Mouse (Mus musculus) adrenal gland, postnatal 10 days (tissue): Measurements from ENCODE around the gene Rnf34. TPM values are rescaled to one million over a fixed set of nuclear protein-coding genes. Genes with fewer than 3 reads are reported as not detected.

ENCODE experiments used
- DNase-seq: peaks from one replicate; pipeline ENCODE4 v3.0.0; 2021; ENCODE audit warnings: mixed read lengths
- total RNA-seq, 2 experiments: library from RNA; stranded (reverse); gene quantifications; 2 replicates each; pipeline ENCODE4 v1.2.3; 2021

Rnf34 gene
- total RNA-seq, 2 experiments from 2014 or later = 20.0 to 20.2 TPM

- DNase-seq = no peak
Observed at GRCm38 (mm10) chr5:122872626-122873025, 22.8 kb downstream of the Rnf34 start.

- no peak for DNase-seq
Observed at GRCm38 (mm10) chr5:122873573-122873972, 23.7 kb downstream of the Rnf34 start.

- no peak for DNase-seq
Observed at GRCm38 (mm10) chr5:122874359-122874758, 24.5 kb downstream of the Rnf34 start.

- DNase-seq = no peak
Observed at GRCm38 (mm10) chr5:122876671-122877070, 26.8 kb downstream of the Rnf34 start.

- DNase-seq = no peak
Observed at GRCm38 (mm10) chr5:122880241-122880980, 30.6 kb downstream of the Rnf34 start.

- peak; percentile 81 for DNase-seq
Observed at GRCm38 (mm10) chr5:122881313-122881712, 31.5 kb downstream of the Rnf34 start.

GRCm38 (mm10) chr5:122882256-122883050 lies 32.6 kb downstream of the Rnf34 start:
- no peak for DNase-seq

- no peak for DNase-seq
Observed at GRCm38 (mm10) chr5:122883237-122883636, 33.4 kb downstream of the Rnf34 start.

- DNase-seq = no peak
Observed at GRCm38 (mm10) chr5:122883652-122884235, 33.9 kb downstream of the Rnf34 start.

- no peak for DNase-seq
Observed at GRCm38 (mm10) chr5:122884594-122885348, 34.9 kb downstream of the Rnf34 start.

GRCm38 (mm10) chr5:122887033-122887432 lies 37.2 kb downstream of the Rnf34 start:
- DNase-seq = no peak

GRCm38 (mm10) chr5:122887926-122888611 lies 38.2 kb downstream of the Rnf34 start:
- DNase-seq = no peak

- no peak for DNase-seq
Observed at GRCm38 (mm10) chr5:122888612-122889214, 38.9 kb downstream of the Rnf34 start.

GRCm38 (mm10) chr5:122890396-122890795 lies 40.5 kb downstream of the Rnf34 start:
- DNase-seq = no peak

GRCm38 (mm10) chr5:122893270-122893669 lies 43.4 kb downstream of the Rnf34 start:
- DNase-seq = no peak

GRCm38 (mm10) chr5:122894007-122894637 lies 44.3 kb downstream of the Rnf34 start:
- peak; percentile 62 for DNase-seq

GRCm38 (mm10) chr5:122894821-122895220 lies 45.0 kb downstream of the Rnf34 start:
- no peak for DNase-seq

- DNase-seq = no peak
Observed at GRCm38 (mm10) chr5:122898153-122898552, 48.3 kb downstream of the Rnf34 start.

GRCm38 (mm10) chr5:122898963-122899776 lies 49.3 kb downstream of the Rnf34 start:
- DNase-seq = peak; percentile 51
